Comparison of ENCODE assay signal across 11 mouse cellular contexts in the genomic region with DNA sequence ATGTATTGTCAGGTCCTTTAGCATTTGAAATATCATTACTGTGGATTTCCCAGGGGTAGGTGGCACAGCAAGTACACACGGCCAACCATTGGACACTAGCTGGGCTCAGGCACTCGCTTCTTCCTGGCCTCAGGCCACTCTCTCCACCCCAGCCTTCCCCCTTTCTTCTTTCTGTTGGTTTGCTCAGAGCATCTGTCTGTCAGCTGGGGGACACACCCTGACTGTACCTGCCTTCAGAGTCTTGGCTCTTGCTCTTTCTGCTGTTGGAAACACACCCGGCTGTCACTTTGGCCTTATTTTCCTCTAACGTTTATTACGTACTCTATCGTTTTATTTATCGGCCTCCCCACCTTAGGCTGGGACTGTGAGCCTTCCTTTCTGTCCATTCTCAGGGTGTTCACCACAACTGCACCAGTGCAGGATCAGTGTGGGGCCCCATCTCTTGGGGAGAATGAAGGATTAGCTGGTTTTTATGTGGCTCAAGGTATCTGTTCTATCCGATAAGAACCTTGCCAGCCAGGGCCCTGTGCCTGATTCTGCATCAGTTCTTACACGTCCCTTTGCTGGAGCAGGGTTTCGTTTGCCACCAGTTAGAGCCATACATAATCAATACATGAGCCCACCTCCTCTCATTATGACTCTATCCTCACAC.
DNase-seq lines count a peak whose midpoint lies in the region; ATAC-seq and TF ChIP-seq lines count a peak whose summit lies in the region.
"Had no signal": no experiment of that assay in that cellular context is flagged by ENCODE, and none has a peak within 500 bp of the region (broad histone marks: within the 10 kb centered on the region; RNA-seq: fewer than 3 reads in every experiment).

No protein-coding gene starts in this region.

- no peak overlapping the region for H3K4me3 ChIP-seq in heart, embryonic 14.5 days (ENCODE audit: control insufficient read depth in 1 of 2, insufficient read depth in 1 of 2, low read depth in 1 of 2, low read length in 2 of 2)
- no peak overlapping the region for H3K4me3 ChIP-seq in embryonic facial prominence, embryonic 12.5 days
- no peak overlapping the region for H3K4me3 ChIP-seq in limb, embryonic 14.5 days (replicated peaks; ENCODE audit: low read length)
- H3K4me3 ChIP-seq in midbrain, embryonic 12.5 days = no peak overlapping the region

- no peaks in the 10 kb centered on the region for H3K27me3 ChIP-seq in heart, embryonic 14.5 days (ENCODE audit: control insufficient read depth, insufficient read depth, low read length)
- H3K27me3 ChIP-seq in embryonic facial prominence, embryonic 12.5 days = no peaks in the 10 kb centered on the region; the same call in 1 of the 2 replicates
- H3K27me3 ChIP-seq in limb, embryonic 14.5 days (ENCODE audit: control insufficient read depth, insufficient read depth, low read length) = no peaks in the 10 kb centered on the region; the same call in 1 of the 2 replicates
- H3K27me3 ChIP-seq in midbrain, embryonic 12.5 days = no peaks in the 10 kb centered on the region

- TF ChIP-seq POLR2A in limb, embryonic 14.5 days (IDR thresholded peaks at IDR 0.05; ENCODE audit: borderline replicate concordance, extremely low read depth, insufficient read depth, insufficient read length) = no peak

- no peak overlapping the region for H3K27ac ChIP-seq in heart, embryonic 14.5 days (replicated peaks in 1 of 2; ENCODE audit: control insufficient read depth in 1 of 2, insufficient read depth in 1 of 2, low read depth in 2 of 2, low read length in 2 of 2)
- 0 out of 2 replicates have a peak overlapping the region, but pooled peaks have one; percentile 17 for H3K27ac ChIP-seq in embryonic facial prominence, embryonic 12.5 days
- H3K27ac ChIP-seq in limb, embryonic 14.5 days (replicated peaks; ENCODE audit: low read depth, low read length) = no peak overlapping the region
- H3K27ac ChIP-seq in midbrain, embryonic 12.5 days (replicated peaks) = no peak overlapping the region; the same call in 1 of the 2 replicates

- no peak for DNase-seq in heart, postnatal 10 days
- DNase-seq in limb, embryonic 14.5 days (ENCODE audit: low spot score) = no peak
- no peak for DNase-seq in adipocyte (ENCODE audit: low spot score)
- DNase-seq in frontal cortex, postnatal 14 days (ENCODE audit: low spot score in 2 of 2) = no peak
- DNase-seq in adrenal gland, postnatal 25 days = no peak
- DNase-seq: cerebellum, postnatal 36 days; lung, postnatal 36 days had no signal

- no peaks in the 10 kb centered on the region for H3K36me3 ChIP-seq in heart, embryonic 14.5 days (ENCODE audit: control insufficient read depth, insufficient read depth, low read length)
- H3K36me3 ChIP-seq in embryonic facial prominence, embryonic 12.5 days = no peaks in the 10 kb centered on the region
- no peaks in the 10 kb centered on the region for H3K36me3 ChIP-seq in limb, embryonic 14.5 days (ENCODE audit: control insufficient read depth, insufficient read depth, low read length)
- no peaks in the 10 kb centered on the region for H3K36me3 ChIP-seq in midbrain, embryonic 12.5 days

- H3K9me3 ChIP-seq in heart, embryonic 14.5 days (ENCODE audit: control insufficient read depth, low read length) = no peaks in the 10 kb centered on the region
- H3K9me3 ChIP-seq in embryonic facial prominence, embryonic 12.5 days = no peaks in the 10 kb centered on the region
- no peaks in the 10 kb centered on the region for H3K9me3 ChIP-seq in limb, embryonic 14.5 days (ENCODE audit: control insufficient read depth, low read length)
- no peaks in the 10 kb centered on the region for H3K9me3 ChIP-seq in midbrain, embryonic 12.5 days

- H3K9ac ChIP-seq in heart, embryonic 14.5 days (ENCODE audit: low read length) = no peak overlapping the region
- H3K9ac ChIP-seq in embryonic facial prominence, embryonic 12.5 days = no peak overlapping the region
- 0 out of 2 replicates have a peak overlapping the region, but pooled peaks have one; percentile 2 for H3K9ac ChIP-seq in limb, embryonic 14.5 days (ENCODE audit: low read depth, low read length, severe bottlenecking)
- H3K9ac ChIP-seq in midbrain, embryonic 12.5 days (replicated peaks) = no peak overlapping the region

- H3K4me1 ChIP-seq in heart, embryonic 14.5 days (ENCODE audit: control insufficient read depth in 2 of 2, insufficient read depth in 2 of 2, low read length in 2 of 2) = peaks cover 3 to 5% of the 10 kb centered on the region in 2 experiments; a peak in 2 of 4 replicates
- peaks cover 23% of the 10 kb centered on the region for H3K4me1 ChIP-seq in embryonic facial prominence, embryonic 12.5 days
- H3K4me1 ChIP-seq in limb, embryonic 14.5 days (ENCODE audit: control insufficient read depth, insufficient read depth, low read length) = 0 out of 2 replicates have a peak, but pooled peaks cover 2% of the 10 kb centered on the region
- peaks cover 35% of the 10 kb centered on the region for H3K4me1 ChIP-seq in midbrain, embryonic 12.5 days

- 62% methylated on average over 10 of the region's 10 CpGs for WGBS in heart, embryonic 14.5 days
- 59% methylated on average over 10 of the region's 10 CpGs for WGBS in embryonic facial prominence, embryonic 12.5 days
- 48% methylated on average over 10 of the region's 10 CpGs for WGBS in limb, embryonic 14.5 days
- WGBS in midbrain, embryonic 12.5 days = 54% methylated on average over 10 of the region's 10 CpGs

- ATAC-seq in heart, embryonic 14.5 days (ENCODE audit: insufficient number of reproducible peaks, insufficient read depth, low FRiP score, low read depth) = no peak
- ATAC-seq in embryonic facial prominence, embryonic 12.5 days (ENCODE audit: insufficient number of reproducible peaks, insufficient read depth, low FRiP score, low TSS enrichment) = no peak
- no peak for ATAC-seq in limb, embryonic 14.5 days (ENCODE audit: low FRiP score, low read depth)
- peak; percentile 21; the same call in 1 of the 2 replicates for ATAC-seq in midbrain, embryonic 12.5 days (ENCODE audit: low FRiP score, low read depth)
- ATAC-seq: CD4-positive, CD25-positive, alpha-beta regulatory T cell, adult 4 months had no signal

- intact Hi-C loops in heart, postnatal 10 days (cut with DNase I) = no loop called here

- H3K4me2 ChIP-seq in heart, embryonic 14.5 days (ENCODE audit: low read length) = 0 out of 2 replicates have a peak overlapping the region, but pooled peaks have one; percentile 22
- H3K4me2 ChIP-seq in embryonic facial prominence, embryonic 12.5 days (replicated peaks) = no peak overlapping the region
- H3K4me2 ChIP-seq in limb, embryonic 14.5 days (replicated peaks; ENCODE audit: low read depth, low read length, severe bottlenecking) = no peak overlapping the region
- H3K4me2 ChIP-seq in midbrain, embryonic 12.5 days (replicated peaks) = peak overlapping the region; percentile 16

Comparison
In these comparisons a context has a peak if more than half of its experiments do, and no peak if none do; other contexts are left out.
1. H3K4me2 ChIP-seq: peak in heart, embryonic 14.5 days (single experiment) and midbrain, embryonic 12.5 days (single experiment); none in embryonic facial prominence, embryonic 12.5 days (single experiment) and limb, embryonic 14.5 days (single experiment).